Comparison of ENCODE assay signal across 8 mouse cellular contexts in the genomic region with DNA sequence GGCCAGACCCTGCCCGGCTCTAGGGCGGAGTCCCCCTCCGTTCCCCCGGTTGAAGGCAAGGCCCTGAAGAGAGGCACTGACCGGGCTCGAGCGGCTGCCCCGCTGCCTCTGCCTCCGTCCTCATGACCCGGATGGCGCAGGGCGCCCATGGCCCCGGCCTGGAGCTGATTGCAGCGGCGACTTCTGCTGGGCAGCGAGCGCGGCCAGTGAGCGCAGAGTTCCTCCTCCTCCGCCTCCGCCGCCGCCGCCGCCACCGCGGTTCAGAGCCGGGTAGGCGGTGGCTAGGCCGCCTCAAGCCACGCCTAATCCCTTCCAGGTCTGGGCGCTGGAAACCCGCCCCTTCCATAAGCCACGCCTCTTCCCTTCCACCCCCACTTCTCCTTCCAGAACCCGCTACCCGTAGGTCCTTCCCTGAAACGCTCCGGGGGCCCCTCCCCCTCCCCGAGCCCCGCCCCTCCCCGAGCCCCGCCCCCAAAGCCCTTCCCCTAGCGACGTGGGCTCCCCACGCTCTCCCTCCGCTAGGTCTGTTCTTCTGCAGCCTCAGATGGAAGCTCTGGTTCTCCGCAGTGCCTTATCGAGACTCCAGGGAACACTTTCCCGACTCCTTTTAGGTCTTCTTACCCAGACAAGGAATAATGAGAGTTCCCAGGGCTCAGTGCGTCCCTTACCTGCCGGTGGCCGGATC. TPM values are rescaled to one million over a fixed set of nuclear protein-coding genes. Genes with fewer than 3 reads are reported as not detected.
DNase-seq lines count a peak whose midpoint lies in the region; ATAC-seq lines count a peak whose summit lies in the region.

Snrpd3 (plus strand) TSS at position 479 of the 685 bp plus-strand sequence.

- peak within 1 kb of the TSS; percentile 98 for H3K27ac ChIP-seq in hindbrain, embryonic 15.5 days (replicated peaks)

- peak within 1 kb of the TSS; percentile 85 for H3K9ac ChIP-seq in hindbrain, embryonic 15.5 days

- no peaks in the 10 kb centered on the region for H3K9me3 ChIP-seq in hindbrain, embryonic 15.5 days

- DNase-seq in R1 (ENCODE audit: low read depth, low spot score) = peak; percentile 97
- DNase-seq in cerebellum, postnatal 25 days = peak; percentile 89 to 94
- DNase-seq in frontal cortex, postnatal 36 days (ENCODE audit: low spot score in 2 of 2) = peak; percentile 87
- DNase-seq in left cerebral cortex, adult 11 months (ENCODE audit: low spot score) = peak; percentile 88
- peak; percentile 96 to 98 for DNase-seq in lung, postnatal 4 days
- peak; percentile 94 for DNase-seq in retina, postnatal 7 days (ENCODE audit: low read depth, low spot score)
- peak; percentile 85 for DNase-seq in urinary bladder, adult 2 months (ENCODE audit: low spot score)

- peaks cover 21% of the 10 kb centered on the region for H3K36me3 ChIP-seq in hindbrain, embryonic 15.5 days

- peak within 1 kb of the TSS; percentile 87 for H3K4me2 ChIP-seq in hindbrain, embryonic 15.5 days

- peak; percentile 95 for ATAC-seq in hindbrain, embryonic 15.5 days (ENCODE audit: low FRiP score, low read depth)

- peak within 1 kb of the TSS; percentile 65 for H3K4me3 ChIP-seq in hindbrain, embryonic 15.5 days

- under 1% methylated on average over 42 of the region's 52 CpGs for WGBS in hindbrain, embryonic 15.5 days

- no peaks in the 10 kb centered on the region for H3K27me3 ChIP-seq in hindbrain, embryonic 15.5 days

- H3K4me1 ChIP-seq in hindbrain, embryonic 15.5 days (replicated peaks) = peaks cover 45% of the 10 kb centered on the region

RNA-seq across cellular contexts. Expression of gene Snrpd3, which starts in this region (rescaled TPM):
- 127 and 132 TPM in 2 replicates for polyA plus RNA-seq in hindbrain, embryonic 15.5 days (2015; fragmentation: Nextera tagmentation; extraction: Ambion mirVana)
- 52.9 and 60.3 TPM in 2 replicates for polyA plus RNA-seq in urinary bladder, adult 2 months (2012; rRNA removed)

Comparison
In these comparisons a context has a peak if more than half of its experiments do, and no peak if none do; other contexts are left out.
1. Peak in every context shown above with its lines: DNase-seq, ATAC-seq, H3K4me3 ChIP-seq and H3K27ac ChIP-seq.